Mouse (Mus musculus): ENCODE measurements around the gene Il17f.
"Not testable (repeated sequence)": the region's sequence is repeated elsewhere in the genome, so short reads cannot be mapped to it uniquely, and the experiment has no call there.

Il17f gene

DNA sequence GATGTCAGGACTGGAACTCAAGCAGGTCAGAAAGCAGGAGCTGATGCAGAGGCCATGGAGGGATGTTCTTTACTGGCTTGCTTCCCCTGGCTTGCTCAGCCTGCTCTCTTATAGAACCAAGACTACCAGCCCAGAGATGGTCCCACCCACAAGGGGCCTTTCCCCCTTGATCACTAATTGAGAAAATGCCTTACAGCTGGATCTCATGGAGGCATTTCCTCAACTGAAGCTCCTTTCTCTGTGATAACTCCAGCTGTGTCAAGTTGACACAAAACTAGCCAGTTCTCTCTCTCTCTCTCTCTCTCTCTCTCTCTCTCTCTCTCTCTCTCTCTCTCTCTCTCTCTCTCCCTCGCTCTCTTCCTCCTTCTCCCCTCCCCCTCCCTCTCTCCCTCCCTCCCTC, at the start of gene Il17f:
Il17f (minus strand) TSS at position 101 of the 400 bp plus-strand sequence.
- not testable (repeated sequence) for DNase-seq (ENCODE audit: low spot score)

DNA sequence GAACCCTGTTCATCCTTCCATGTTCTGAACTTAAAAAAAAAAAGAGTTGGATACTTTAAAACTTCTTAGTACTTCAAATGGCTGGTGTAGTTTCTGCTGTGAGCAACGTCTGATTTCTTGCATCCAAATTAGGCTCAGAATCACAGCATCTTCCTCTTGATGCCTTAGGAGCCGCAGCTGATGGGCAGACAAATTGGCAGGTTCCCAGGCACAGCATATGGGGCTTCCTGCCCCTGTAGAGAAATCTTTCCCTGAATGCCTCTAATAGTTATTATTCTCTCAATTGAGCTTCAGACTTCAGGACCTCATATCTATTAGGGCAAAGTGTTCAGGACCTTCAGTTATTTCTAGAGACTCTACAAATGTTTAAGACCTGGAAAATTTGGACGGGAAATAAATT, 49.5 kb upstream of the Il17f start:
- no peak for DNase-seq (ENCODE audit: low spot score)

DNA sequence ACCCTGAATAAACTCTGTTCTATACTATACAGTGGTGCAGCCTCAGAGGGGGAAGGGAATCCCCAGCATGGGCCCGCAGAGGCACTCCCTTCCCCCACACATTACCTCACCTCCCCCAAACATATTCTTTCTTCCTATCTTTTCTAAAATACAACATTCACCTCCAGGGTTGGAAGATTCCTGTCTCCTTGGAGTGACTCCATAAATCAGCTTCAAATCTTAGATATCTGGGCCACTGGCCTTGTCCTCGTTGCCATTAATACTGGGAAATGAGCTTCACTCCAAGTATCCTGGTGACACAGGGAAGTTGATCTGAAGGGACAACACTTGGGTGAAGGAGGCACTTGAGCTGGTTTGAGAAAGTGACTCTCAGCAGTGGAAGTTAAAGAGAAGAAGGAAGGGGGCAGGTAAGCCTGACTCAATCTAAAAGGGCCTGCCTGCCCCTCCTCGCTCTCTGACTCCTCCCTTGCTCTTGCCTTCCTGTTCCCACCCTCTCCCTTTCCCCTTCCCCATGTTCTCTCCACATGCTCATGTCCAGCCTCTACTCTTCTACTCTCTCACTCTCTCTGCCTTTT, 46.2 kb upstream of the Il17f start:
- no peak for DNase-seq (ENCODE audit: low spot score)

DNA sequence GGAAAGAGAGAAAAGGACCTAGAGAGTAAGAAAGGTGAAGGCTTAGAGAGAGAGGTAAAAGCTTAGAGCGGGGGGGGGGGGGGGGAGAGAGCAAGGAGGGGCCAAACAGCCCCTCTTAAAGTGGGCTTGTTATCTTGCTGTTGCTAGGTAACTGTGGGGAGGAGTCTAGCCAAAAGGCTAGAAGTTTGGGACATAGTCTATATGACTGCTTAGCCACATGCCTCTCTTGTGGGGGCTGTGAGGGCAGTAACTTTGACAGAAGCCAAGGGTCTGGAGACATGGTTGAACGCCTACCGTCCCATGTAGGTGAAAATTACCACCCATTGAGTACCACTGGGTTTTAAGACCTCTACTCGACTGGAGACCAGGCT, 42.7 kb upstream of the Il17f start:
- no peak for DNase-seq (ENCODE audit: low spot score)

DNA sequence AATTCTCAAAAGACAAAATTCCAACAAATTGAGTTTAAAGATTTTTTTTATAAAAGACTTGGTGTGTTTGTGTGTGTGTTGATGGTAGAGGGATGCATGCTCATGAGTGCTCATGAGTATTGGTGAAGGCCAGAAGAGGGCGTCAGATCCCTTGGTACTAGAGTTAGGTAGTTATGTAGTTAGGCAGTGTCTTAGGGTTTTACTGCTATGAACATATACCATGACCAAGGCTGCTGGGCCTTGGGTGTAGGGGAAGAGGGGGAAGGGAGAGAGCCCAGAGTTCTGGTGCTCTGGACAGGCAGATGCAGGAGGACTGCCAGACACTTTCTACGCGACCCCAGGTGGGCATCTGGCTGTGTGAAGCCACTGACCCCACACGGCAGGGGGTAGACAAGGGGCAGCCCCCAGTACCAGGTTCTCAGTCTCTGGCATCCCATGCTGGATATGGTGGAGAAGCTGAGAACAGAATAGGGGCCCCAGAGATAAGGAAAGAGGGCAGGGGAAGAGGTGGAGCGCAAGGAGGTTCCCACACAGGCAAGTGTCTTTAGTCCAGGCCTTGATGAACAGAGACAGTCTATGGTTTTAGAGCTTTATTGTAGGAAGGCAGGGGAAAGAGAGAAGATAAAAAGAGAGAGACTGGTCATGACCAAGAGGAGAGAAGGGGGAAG, 42.2 kb upstream of the Il17f start:
- peak; percentile 38 for DNase-seq (ENCODE audit: low spot score)

DNA sequence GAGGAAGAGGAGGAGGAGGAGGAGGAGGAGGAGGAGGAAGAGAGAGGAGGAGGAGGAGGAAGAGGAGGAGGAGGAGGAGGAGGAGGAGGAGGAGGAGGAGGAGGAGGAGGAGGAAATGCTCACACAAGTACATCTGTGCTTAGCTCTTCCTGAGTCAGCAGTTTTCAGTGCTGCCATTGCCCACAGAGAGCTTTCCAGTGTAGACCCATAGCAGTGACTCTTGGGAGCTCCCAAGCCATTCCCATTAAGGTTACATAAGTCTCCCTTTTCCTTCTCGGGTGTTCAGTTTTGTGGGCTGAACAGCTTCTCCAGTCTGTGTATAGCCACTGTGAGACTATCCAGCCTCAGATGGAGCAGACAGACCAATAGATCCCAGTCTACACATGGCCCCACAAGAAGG, 40.1 kb upstream of the Il17f start:
- no peak for DNase-seq (ENCODE audit: low spot score)

DNA sequence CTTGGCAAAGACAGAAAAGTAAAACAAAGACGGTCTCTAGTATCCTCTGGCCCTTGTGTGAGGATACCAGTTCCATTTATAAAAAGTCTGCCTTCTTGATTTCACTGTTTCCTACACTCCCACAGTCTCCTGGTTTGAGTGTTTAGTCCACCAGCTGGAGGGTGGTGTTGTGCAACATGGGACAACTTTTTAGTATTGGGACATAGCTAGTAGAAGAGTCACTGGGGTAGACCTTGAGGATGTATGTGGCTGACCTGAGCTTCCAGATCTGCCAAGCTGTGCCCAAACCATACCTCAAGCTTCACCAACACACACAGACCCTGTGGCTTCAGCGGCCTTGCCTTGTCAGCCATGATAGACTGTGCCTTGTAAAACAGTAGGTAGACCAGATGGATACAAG, 37.6 kb upstream of the Il17f start:
- no peak for DNase-seq (ENCODE audit: low spot score)

DNA sequence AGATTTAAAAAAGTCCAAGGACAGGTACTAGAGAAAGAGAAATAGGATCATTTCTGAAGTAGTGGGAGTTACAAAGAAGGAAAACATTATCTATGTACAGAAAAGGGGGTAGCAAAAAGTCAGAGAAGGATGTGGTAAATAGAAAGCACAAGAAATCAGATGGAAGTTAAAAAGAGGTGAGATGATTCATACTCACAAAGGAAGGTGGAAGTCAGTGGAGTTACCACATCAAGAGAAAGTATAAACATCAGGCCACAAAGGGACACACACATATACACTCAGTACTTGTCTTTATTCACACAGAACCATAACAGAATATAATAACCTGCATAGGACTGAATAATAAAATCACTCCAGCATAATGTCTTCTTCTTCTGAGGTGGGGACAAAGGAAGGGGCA, 34.6 kb upstream of the Il17f start:
- DNase-seq (ENCODE audit: low spot score) = no peak

DNA sequence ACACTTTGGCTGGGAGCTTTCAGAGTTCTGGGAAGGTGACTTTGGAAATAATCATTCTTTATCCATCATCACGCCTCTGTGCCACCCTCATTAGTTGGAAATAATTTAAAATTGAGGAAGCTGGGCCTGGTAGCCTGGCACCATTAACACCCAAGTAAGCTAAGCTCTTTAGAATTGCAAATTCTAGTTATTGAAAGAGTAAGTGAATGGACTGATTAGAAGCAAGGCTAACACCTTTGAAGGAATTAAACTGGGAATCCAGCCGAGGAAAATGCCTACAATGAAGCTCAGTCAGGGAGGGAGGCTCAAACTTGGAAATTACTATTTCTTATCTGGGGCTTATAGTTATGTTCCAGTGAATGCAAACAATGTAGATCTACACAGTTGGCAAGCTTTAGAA, 33.5 kb upstream of the Il17f start:
- DNase-seq (ENCODE audit: low spot score) = no peak

DNA sequence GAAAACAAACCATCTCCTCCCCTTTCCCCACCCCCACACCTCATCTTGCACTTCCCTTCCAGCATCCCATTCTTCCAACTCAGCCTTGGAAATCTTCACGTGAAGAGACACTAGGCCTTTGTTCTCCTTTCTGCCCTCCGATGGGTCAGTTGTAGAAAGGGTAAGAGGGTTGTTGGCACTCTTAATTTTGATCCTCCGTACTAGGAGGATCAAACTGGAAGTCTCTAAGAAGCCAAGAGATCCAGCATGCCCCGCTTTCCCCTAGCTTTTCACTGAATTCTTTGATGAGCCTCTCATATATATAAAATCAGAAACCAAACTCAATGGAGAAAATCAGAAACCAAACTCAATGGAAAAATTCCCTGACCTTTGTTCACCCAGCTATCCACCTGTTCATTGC, 33.1 kb upstream of the Il17f start:
- no peak for DNase-seq (ENCODE audit: low spot score)

DNA sequence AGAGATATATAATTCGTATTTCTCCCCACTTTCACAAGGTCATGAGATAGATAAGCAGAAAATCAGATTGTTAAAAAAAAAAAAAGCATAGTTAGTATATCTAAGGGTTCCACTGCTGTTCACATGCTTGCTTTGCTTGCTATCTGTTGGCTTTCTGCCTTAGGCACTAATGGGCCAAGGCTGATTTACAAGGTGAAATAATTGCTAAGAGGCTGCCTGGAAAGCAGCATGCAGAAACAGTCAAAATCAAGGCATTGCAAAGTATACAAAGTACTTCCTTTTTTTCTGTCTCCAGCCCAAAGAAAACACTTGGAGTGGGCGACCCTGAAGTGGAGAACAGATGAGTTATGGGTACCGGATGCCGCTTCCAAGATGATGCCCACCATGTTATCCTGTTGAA, 30.5 kb upstream of the Il17f start:
- no peak for DNase-seq (ENCODE audit: low spot score)

DNA sequence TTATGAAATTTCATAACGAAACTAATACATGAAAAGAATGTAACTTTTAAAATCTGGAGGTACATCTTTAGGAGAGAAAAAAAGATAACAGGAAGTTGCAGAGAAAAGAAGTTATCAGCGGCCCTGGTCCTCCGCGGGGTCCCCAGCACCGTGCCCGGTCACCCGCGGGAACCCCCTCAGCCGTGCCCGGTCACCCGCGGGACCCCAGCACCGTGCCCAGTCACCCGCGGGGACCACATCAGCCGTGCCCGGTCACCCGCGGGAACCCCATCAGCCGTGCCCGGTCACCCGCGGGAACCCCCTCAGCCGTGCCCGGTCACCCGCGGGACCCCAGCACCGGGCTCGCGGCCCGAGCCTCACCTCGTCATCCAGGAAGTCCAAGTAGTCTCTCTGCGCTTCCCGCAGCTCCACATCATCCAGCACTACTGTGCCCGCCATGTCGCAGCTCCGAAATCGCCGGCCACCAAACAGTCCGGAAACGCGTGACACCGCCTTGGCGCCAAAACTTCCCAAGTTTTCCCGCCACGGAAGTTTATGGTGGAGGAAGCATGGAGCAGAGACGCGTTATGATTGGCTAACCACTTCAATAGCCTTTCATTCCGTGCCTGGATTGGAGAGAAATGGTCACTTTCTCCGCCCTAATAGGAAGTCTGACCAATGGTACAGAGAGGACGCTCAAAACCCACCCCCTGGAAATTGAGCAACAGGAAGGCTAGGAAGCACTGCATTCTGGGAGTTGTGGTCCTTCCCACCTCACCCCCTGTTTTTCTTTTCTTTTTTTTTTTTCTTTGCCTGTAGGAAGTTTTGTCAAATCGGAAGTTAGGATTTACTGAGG, 29.6 kb upstream of the Il17f start, which contains the start of gene Mcm3:
Mcm3 (minus strand) TSS at position 542 of the 835 bp plus-strand sequence.
- peak; percentile 99 for DNase-seq (ENCODE audit: low spot score)

DNA sequence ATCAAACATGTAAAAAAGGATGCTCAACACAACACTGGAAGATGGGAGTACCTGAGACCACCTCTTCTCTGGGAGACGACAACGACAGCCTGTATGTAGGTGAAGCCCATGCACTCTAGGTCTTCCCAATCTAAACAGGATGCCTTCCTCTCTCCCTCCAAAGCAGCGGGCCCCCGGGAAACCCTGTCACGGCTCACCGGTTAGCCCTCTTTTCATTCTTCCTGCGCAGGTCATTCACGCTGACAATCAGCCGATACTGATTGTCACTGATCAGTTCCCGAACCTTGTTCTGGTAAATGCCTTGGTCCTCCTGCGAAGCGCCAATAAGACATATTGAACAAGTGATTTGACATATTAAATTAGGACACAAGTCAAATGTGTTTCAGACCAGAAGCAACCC, 27.2 kb upstream of the Il17f start:
- DNase-seq (ENCODE audit: low spot score) = no peak

DNA sequence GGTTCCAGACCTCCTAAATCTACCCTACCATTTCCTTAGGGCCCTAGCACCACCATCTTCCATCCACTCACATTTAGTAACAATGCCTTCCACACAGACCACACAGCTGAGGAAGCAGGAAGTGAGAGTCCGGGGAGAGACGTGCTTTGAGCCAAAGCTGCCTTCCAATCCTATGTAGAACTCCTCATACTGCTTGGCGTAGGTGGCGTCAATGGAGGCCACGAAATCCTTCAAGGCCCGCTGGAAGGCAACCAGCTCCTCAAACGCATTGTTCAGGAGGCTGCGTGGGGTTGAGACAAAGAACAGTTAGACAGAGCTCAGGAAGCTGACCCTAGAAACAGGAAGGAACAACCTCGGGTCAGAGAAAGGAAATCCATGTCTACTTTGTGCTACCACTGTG, 26.8 kb upstream of the Il17f start:
- DNase-seq (ENCODE audit: low spot score) = no peak

DNA sequence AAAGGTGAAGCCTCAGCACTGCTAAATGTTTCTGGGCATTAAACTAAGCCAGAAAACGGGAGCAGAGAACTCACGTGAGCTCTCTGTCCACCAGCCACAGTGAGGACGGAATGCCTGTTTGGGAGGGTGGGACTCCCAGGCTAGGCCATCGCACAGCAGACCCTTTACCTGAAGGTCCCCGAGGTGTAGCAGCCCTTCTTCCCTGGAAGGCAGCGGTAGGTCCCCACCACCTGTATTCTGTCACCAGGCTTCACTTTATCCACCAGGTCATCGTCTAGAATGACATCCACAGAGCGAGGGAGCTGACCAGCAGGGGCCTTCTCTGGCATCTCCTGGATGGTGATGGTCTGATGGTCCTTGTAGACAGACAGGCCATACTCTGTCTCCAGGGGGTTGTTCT, 24.1 kb upstream of the Il17f start:
- no peak for DNase-seq (ENCODE audit: low spot score)

DNA sequence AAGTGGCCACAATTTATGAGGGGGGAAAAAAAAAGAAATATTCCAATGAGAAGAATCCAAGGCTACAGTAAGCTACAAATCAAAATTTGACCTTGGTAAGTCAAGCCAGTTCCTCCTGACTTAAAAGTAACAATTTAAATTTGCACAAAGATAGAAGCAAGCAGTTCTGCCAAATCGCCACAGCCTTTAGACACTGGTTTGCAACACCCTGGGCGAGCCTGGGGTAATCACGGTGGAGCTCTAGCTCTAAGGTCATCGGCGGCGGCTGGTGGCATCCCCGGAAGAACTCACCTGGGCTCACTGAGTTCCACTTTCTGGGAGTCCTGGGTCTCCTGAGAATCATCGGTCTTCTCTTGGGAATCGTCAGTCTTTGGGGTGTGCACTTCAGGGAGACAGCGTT, 14.1 kb upstream of the Il17f start:
- DNase-seq (ENCODE audit: low spot score) = no peak

DNA sequence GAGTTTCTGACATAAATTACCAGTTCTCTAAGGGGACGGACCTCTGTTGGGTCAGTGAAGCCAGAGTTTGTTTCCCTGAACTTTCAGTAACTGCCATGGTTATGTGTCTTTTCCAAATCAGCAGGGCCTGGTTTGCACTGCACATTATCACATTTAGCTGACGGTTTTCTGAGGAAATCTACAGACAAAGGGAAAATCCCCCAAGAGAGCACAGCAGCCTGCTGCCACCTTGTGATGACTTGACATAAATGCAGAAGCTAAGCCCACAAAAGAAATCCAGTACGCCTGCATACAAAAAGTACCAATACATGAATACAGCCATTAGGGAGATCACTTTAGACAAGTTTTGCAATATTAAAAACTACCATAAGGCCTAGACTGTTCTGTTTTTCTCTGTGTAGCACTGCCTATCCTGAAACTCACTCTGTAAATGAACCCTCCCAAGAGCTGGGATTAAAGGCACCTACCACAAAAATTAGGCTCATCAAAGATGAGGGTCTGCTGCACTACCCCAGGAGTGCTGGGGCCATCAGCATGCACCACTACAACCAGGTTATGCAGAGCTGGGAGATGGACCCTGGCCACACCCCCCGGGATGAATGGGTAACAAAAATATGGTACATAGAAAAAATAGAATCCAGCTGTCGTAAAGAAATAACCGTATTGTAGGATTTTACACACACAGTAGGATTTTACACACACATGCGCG, 11.4 kb upstream of the Il17f start:
- peak; percentile 42 for DNase-seq (ENCODE audit: low spot score)

DNA sequence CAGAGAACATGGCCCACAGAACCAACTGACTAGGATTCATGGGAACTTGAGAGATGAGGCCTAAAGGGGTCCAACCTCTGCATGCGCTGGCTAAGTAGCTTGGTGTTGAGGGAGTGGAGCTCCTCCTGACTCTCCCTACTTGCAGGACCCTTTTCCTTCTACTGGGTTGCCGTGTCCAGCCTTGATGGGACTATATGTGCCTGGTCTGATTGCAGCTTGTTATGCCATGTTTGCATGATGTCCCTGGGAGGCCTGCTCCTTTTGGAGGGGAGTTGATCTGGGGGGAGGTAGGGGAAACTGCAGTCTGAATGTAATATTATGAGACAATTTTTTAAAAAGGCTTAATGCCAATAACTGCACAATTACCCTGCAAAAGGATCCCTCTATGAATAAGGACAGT, 10.9 kb upstream of the Il17f start:
- no peak for DNase-seq (ENCODE audit: low spot score)

DNA sequence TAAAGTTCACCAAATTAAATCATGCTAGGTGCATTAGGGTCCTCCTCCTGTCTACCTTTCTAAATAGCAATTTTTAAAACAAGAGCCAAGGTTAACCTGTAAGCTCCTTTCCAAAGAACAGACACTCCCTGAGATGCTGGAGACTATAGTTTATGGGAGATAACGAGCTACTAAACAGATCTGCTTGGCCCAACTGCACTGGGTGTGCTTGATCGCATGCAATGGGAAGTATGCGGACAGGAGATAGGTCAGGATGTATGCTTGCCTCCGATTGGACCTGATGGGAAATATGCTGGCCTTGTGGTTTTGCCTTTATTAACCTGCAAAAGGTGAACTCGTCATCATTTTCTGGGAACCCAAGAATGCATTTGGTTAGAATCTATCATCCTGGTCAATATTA, 4.8 kb upstream of the Il17f start:
- no peak for DNase-seq (ENCODE audit: low spot score)

DNA sequence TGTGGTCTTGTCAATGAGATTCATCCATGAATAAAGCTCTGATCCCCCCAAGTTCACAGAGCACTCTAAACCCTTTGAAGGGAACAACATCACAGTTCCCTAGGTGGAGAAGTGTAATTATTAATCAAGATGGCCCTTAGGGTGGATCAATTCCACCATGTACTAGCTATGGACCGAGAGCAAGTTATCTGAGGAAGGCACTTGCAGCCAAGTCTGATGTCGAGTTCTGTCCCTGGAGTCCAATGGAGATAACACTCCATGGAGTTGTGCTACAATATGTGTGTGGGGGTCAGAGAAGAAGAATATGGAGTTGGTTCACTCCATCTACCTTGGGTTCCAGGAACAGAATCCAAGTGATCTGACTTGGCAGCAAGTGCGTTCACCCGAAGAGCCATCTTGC, 4.3 kb upstream of the Il17f start:
- DNase-seq (ENCODE audit: low spot score) = no peak

DNA sequence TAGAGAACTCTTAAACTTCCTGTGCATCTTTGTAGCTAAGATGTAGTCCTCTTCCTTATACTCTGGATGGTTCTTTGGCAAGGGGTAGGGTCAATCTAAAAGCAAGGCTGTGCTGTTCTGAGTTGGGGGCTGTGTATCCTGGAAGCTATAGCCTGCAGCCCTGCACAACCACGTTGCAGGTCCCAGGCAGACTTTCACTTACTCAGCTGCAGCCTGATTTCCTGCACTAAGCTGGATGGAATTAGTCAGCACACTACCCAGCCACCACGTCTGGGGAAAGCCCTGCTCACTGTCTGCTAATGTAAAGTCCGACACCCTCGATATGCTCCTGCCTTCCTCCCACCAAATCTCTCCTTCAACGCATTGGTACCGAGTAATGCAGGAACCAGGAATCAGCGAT, 997 bp upstream of the Il17f start:
- no peak for DNase-seq (ENCODE audit: low spot score)

DNA sequence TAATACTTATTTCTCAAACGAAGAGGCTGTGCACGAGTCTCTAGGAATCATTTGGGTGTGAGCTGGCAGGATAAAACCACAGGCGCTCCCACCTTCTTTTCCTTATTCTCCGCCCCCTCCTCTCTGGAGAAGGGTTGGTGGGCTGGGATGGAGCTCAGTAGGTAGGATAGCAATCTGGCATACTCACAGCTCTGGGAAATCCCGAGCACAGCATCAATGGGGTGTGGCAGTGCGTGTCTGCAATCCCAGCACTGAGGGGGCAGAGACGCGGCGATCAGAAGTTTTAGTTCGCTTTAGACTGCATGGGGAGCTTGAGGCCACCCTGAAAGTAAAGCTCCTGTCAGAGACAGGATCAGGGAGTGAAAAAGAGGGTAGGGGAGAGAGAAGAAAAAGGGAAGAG, 2.0 kb downstream of the Il17f start:
- no peak for DNase-seq (ENCODE audit: low spot score)

DNA sequence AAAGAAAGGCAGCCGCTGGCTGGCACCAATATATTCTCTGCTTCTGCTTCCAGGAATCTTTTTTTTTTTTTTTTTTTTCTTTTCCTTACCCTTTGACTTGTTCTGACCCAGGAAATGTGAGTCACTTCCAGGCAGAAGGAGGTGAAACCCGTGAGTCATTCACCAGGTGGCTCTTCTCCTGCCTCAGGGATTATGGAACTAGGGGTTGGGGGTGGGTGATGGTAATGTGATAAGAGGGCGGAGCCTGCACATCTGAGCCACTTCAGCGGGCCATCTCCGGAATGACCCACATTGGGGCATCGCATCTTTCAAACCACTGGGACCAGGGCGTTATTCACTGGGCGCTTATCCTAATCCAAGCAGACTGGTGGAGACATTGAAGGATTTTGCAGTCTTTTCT, 3.4 kb downstream of the Il17f start:
- no peak for DNase-seq (ENCODE audit: low spot score)
